Mouse (Mus musculus) spleen, postnatal 10 days (tissue): ENCODE results near the gene Golga7b.

Experiments used
- DNase-seq, 2 experiments: peaks; one replicate each; pipeline ENCODE4 v3.0.0; 2021 to 2022; ENCODE audit warnings: low spot score in 2 of 2

Gene Golga7b

DNA sequence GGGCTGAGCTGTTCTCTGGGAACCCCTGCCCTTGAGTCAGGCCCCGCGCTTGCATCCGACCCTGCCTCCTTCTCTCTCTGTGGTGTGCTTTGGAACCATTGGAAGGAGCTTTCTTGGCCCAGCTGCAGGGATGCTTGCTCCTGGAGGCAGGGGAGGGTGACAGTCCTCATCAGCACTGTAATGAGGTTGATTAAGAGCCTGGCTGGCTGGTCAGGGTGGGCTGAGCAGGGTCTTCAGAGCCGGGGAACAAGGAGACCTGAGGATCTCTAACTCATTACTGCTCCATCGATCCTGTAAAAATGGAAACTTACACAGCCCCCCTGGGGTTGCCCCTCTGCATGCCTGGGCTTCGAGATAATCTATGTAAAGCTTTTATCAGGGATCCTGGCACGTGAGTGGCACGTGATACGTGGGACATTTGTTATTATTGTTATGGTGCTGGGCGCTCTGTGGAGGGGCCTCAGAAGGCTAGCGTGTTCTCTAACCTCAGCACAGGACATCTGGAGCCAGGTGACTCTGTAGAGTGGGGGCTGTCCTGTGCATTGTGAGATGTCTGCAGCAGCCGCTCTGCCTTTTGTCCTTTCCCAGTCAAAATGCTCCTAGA, 55.9 kb downstream of the Golga7b start:
- DNase-seq = no peak

DNA sequence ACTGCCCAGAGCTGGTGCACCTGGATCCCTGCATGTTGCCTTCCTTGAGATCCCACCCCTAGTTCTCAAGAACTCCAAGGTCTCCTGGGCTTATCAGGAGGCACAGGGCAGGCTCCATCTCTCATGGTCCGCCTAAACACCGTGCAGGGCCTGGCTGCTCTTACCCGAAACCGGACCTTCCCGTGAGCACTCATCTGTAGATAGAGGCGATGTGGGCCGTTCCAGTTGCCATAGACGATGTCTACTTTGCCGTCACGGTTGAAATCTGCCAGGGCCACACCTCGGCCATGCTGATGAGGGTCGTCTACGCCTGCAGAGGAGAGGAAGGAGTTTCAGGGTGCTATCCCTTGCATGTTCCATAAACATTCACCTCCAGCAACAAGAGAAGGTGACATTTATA, 57.1 kb downstream of the Golga7b start:
- DNase-seq = no peak

DNA sequence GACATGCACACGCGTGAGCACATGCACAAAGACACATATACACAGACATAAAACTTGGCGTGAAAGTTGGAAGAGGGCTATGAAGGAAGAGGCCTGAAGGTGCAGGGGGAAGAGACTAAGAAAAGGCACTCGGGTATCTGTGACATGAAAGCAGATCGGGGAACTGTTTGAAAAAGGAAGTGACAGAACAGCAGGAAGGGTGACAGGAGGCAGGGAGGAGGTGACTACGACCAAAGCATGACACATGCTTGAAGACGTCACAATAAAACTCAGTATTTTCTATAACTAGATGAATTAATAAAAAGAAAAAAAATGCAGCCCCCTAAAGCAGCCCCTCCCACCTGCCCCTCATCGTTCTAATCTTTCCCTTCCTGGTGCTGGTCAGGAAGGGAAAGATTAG, 58.4 kb downstream of the Golga7b start:
- DNase-seq = no peak

DNA sequence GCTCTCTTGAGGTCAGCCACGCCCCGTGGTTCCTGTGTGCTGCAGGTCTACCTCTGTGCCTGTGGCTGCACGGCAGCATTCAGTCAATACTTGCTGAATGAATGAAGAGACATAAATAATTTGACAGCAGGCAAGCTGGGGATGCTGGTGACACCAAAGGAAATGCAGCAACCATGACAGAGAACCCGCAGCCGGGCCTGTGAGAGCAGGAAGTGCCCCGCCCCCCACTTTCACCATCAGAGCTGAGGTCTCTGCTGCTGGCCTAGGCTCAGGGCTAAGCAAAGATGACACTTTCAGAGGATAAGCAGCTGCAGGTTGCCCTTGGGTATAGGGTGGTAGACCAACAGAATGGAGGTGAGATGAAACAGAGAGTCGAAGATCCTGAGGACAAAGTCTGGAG, 58.8 kb downstream of the Golga7b start:
- DNase-seq = peak in 1 of 2 experiments; percentile 66

DNA sequence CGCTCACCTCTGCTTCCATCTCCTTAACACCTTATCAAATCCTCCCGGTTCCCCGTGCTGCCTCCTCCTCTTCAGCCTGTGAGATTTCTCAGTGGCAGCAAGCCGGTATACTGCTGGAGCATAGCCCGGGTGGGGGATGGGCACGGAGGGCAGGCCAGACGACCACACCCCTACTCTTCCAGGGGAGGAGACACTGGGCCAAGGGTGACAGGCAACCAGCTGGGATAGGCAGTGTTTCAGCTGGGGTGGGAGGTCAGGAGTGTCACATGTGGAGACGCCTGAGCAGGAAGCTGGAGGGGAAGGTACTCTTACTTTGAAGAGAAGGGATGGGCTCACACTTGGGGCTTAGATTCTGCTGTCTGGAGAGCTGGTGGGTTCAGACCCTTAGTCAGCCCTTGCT, 59.6 kb downstream of the Golga7b start:
- DNase-seq = no peak

DNA sequence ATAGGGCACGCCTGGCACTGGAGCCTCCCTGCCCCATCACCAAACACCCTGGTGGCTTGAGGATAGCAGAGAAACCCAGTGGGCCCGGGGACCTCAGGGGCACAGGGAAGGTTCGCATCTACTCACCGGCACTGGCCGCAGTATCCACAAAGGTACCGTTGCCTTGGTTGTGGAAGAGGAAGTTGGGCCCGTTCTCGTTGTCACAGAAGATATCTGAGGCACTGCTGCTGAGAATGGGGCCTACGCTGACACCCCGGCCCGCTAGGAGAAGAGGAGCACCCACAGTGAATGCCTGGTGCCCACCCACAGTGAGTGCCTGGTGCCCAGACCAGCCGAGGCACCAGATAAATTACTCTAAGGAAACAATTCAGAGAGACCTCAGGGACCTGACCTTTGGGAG, 61.6 kb downstream of the Golga7b start:
- DNase-seq = no peak

DNA sequence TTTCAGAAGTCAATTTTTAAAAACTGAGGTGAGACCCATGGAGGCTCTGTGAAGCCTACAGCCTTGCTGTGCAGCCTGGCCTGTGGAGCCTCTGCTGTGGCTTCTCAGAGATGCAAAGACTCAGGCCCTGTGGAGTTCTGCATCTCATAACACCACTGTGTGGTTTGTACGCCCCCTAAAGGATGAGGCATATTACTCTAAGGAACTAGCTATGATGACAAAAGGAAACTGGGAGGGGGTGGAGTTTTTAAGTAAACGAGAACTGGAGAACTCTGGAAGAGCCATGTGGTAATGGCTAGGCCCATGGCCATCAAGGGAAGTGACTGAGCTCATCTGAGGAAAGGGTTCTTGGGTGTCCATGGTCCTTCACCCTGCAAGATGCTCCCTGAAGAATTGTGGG, 64.0 kb downstream of the Golga7b start:
- DNase-seq = no peak

DNA sequence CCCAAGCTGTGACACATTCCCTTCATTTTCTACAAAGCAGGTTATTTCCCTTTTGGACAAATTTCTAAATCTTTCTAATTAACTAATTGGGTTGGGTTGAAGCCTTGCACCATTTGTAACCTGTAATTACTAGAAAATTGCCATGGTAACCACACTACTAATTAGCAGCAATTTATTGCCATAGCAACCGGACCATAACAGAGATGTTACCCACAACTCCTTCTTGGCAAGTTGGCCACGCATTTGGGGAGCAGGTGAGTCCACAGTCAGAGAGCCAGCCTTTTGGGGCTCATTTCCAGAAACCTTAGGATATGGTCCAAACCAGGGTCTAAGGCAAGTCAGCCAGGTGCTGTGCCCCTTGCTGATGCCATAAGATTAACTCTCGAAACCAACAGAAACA, 64.8 kb downstream of the Golga7b start:
- no peak for DNase-seq

DNA sequence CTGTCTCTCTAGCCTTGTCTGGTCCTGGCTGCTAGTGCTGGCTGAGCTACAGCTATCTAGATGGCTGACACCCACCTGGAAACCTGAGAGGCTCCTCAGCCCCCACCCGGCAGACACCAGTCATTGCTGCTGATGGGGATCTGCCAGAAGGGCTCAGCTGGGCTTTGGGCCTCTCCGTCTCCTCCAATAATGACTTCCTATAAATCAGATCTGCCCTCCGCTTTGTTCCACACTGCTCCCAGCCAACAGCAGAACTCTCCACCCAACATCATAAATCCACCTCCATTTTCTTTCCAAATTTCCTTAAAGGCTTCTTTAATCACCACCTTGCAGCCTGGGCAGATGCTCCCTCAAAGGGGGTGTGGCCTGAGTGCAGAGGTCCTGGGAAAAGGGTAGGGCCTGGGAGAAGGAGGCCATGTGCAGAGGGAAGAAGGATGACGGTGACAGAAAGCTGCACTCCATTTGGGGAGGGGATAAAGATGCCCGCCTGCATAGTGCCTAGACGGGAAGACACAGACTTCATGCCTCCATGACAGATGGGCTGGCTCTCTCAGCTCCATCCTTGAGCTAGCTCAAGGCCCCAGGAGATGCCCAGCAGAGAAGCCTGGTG, 67.8 kb downstream of the Golga7b start:
- DNase-seq = no peak

DNA sequence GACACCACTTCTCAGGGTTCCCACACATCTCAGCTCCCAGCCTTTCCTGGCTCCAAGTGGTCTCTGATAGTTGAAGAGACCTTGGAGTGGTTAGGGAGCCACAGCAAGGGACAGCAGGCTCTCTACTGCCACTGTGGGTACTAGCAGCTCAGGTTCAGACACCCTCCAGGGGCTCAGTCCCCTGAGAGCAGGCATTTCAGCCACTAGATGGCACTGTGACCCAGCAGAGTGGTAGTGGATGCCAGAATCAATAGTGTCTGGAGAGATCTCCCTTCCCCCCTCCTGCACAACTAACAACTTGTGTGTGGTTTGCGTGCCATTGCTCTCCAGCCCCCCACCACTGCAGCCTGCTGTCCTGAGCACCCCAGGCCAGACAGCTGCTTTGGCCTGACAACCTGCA, 68.5 kb downstream of the Golga7b start:
- peak; percentile 35 to 70 for DNase-seq

DNA sequence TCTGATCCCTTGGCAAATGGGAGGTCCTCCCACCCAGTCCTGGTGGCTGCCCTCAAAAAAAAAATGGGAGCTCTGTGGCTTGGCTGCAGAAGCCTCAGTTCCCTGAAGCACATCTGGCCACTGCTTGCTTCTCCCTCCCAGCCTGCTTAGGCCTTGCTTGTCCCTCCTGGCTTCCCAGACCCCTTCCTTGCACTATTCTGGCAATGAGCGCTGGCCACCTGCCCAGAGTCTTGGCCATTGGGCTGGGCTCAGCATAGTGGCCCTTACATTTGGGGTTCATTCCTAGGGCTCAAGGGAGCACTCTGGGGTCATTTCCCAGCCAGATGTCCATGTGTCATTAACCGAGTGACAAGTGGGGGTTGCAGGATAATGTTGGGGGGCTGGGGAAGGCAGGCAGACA, 69.2 kb downstream of the Golga7b start:
- no peak for DNase-seq

DNA sequence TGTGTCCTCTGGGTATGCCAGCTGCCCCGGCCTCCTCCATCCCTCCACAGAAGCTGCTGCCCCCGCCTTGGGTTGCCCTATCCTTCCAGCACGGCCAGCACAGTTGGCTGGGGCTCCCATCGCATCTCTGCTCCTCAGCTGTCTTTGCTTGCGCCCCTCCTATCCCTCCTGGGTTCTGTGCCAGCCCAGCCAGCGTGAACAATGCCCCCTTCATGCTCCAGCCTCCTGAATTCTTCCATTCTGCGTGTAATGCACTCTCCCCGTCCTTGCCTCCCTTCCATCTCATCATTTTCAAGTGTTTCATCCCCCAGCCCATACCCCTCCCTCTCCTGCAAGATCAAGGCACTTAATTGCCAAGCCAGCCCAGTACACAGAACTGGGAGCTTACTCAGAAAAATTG, 69.6 kb downstream of the Golga7b start:
- no peak for DNase-seq

DNA sequence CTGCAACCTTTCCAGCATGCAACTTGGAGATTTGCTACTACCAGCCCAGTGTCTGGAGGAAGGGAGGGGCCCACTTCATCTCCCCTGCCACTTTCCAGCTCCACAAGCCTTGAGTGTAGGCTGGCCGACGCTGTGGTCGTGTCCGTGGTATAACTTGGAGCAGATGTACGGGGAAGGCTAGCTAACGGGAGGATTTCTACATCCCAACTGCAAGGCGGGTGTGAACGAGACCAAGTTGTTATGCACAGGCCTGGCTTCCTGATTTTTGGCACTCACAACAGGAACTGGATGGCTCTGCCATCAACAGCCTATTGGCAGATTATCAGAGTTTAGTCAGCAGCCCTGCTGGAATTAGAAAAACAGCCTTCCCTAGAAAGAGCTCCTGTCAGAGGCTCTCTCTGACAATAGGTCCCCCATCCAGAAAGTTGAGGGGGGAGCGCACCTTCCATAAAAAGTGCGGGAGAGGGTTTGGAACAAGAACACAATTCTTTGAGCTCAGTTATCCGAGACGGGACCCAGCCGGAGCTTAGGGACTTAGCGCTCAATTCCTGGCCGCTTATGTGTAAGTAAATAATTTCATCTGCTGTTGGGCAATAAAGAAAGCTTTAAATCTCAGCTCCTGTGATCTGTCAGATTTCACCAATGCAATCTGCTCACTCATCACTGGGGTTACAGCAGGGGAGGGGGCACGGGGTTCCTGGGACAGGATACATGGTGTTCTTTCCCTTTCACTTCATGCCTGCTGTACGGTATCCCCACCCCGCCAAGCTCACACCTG, 70.5 kb downstream of the Golga7b start:
- no peak for DNase-seq
